Mouse (Mus musculus): Measurements from ENCODE around the gene Slc7a6os. TPM values are rescaled to one million over a fixed set of nuclear protein-coding genes. Genes with fewer than 3 reads are reported as not detected.

Slc7a6os gene
- polyA plus RNA-seq (2015; fragmentation: Nextera tagmentation; extraction: Ambion mirVana), result 35.2 and 36.2 TPM in 2 replicates

GRCm38 (mm10) chr8:106210821-106211345 lies at the start of gene Slc7a6os, which contains the start of gene Prmt7:
TSS of gene Slc7a6os (minus strand) at chr8:106210935.
TSS of gene Prmt7 (plus strand) at chr8:106210936.
- H3K9ac ChIP-seq, result peak within 1 kb of the TSS; percentile 80
- H3K27ac ChIP-seq, result peak within 1 kb of the TSS; percentile 92
- H3K4me1 ChIP-seq, result peaks cover 25% of the 10 kb centered on the region
- H3K27me3 ChIP-seq (replicated peaks), result no peaks in the 10 kb centered on the region
- H3K4me3 ChIP-seq, result peak within 1 kb of the TSS; percentile 60
- under 1% methylated on average over 52 of the region's 52 CpGs for WGBS
- H3K4me2 ChIP-seq, result peak within 1 kb of the TSS; percentile 80
- ATAC-seq (replicated peaks), result peak; percentile 99
- no peaks in the 10 kb centered on the region; the same call in 1 of the 2 replicates for H3K36me3 ChIP-seq (replicated peaks)
- no peaks in the 10 kb centered on the region for H3K9me3 ChIP-seq

- Histone ChIP-seq H3K4me3 (no peak overlapping the region), H3K36me3 (replicated peaks) (peaks cover 23% of the 10 kb centered on the region), H3K4me2 (no peak overlapping the region), H3K9me3 (no peaks in the 10 kb centered on the region), H3K27ac (no peak overlapping the region), H3K27me3 (replicated peaks) (no peaks in the 10 kb centered on the region), H3K9ac (no peak overlapping the region), H3K4me1 (peaks cover 2% of the 10 kb centered on the region; the same call in 1 of the 2 replicates)
- WGBS, result 92% methylated on average over 10 of the region's 10 CpGs
- no peak for ATAC-seq (replicated peaks)
Measured at GRCm38 (mm10) chr8:106259579-106260255, 49.0 kb upstream of the Slc7a6os start.

- no peak overlapping the region for H3K27ac ChIP-seq
- H3K27me3 ChIP-seq (replicated peaks), result no peaks in the 10 kb centered on the region
- no peak for ATAC-seq (replicated peaks)
- H3K9ac ChIP-seq, result no peak overlapping the region
- H3K4me3 ChIP-seq, result no peak overlapping the region
- no peak overlapping the region for H3K4me2 ChIP-seq
- H3K36me3 ChIP-seq (replicated peaks), result peaks cover 38% of the 10 kb centered on the region
- H3K4me1 ChIP-seq, result no peaks in the 10 kb centered on the region; the same call in 1 of the 2 replicates
- H3K9me3 ChIP-seq, result no peaks in the 10 kb centered on the region
- 12% methylated on average over 1 of the region's 1 CpGs for WGBS
Measured at GRCm38 (mm10) chr8:106258169-106258568, 47.4 kb upstream of the Slc7a6os start.

- Histone ChIP-seq H3K27me3 (replicated peaks) (no peaks in the 10 kb centered on the region), H3K4me3 (no peak overlapping the region), H3K9me3 (no peaks in the 10 kb centered on the region), H3K27ac (0 out of 2 replicates have a peak overlapping the region, but pooled peaks have one; percentile 27), H3K4me2 (no peak overlapping the region), H3K9ac (no peak overlapping the region), H3K4me1 (peaks cover 7% of the 10 kb centered on the region), H3K36me3 (replicated peaks) (peaks cover 44% of the 10 kb centered on the region)
- ATAC-seq (replicated peaks), result no peak
- 63% methylated on average over 4 of the region's 4 CpGs for WGBS
Measured at GRCm38 (mm10) chr8:106250186-106250585, 39.5 kb upstream of the Slc7a6os start.

- WGBS, result 92% methylated on average over 5 of the region's 5 CpGs
- peaks cover 29% of the 10 kb centered on the region for H3K36me3 ChIP-seq (replicated peaks)
- H3K4me1 ChIP-seq, result no peaks in the 10 kb centered on the region
- H3K27ac ChIP-seq, result no peak overlapping the region
- no peak for ATAC-seq (replicated peaks)
- H3K27me3 ChIP-seq (replicated peaks), result no peaks in the 10 kb centered on the region
- no peaks in the 10 kb centered on the region for H3K9me3 ChIP-seq
- H3K4me2 ChIP-seq, result no peak overlapping the region
- no peak overlapping the region for H3K9ac ChIP-seq
- no peak overlapping the region for H3K4me3 ChIP-seq
Measured at GRCm38 (mm10) chr8:106237106-106237505, 26.4 kb upstream of the Slc7a6os start.

- ATAC-seq (replicated peaks), result no peak
- H3K36me3 ChIP-seq (replicated peaks), result peaks cover 33% of the 10 kb centered on the region
- no peak overlapping the region for H3K4me3 ChIP-seq
- no peak overlapping the region for H3K4me2 ChIP-seq
- H3K9ac ChIP-seq, result no peak overlapping the region
- 91% methylated on average over 17 of the region's 17 CpGs for WGBS
- H3K4me1 ChIP-seq, result no peaks in the 10 kb centered on the region
- no peaks in the 10 kb centered on the region for H3K27me3 ChIP-seq (replicated peaks)
- H3K27ac ChIP-seq, result no peak overlapping the region
- no peaks in the 10 kb centered on the region for H3K9me3 ChIP-seq
Measured at GRCm38 (mm10) chr8:106234567-106235261, 24.0 kb upstream of the Slc7a6os start.

GRCm38 (mm10) chr8:106232751-106233150 lies 22.0 kb upstream of the Slc7a6os start:
- Histone ChIP-seq H3K4me3 (no peak overlapping the region), H3K27me3 (replicated peaks) (no peaks in the 10 kb centered on the region), H3K4me2 (no peak overlapping the region), H3K9me3 (no peaks in the 10 kb centered on the region), H3K4me1 (no peaks in the 10 kb centered on the region), H3K36me3 (replicated peaks) (peaks cover 37% of the 10 kb centered on the region), H3K9ac (no peak overlapping the region), H3K27ac (no peak overlapping the region)
- WGBS, result 82% methylated on average over 3 of the region's 3 CpGs
- ATAC-seq (replicated peaks), result no peak

- peaks cover 29% of the 10 kb centered on the region for H3K36me3 ChIP-seq (replicated peaks)
- no peaks in the 10 kb centered on the region for H3K4me1 ChIP-seq
- no peaks in the 10 kb centered on the region for H3K9me3 ChIP-seq
- H3K27me3 ChIP-seq (replicated peaks), result no peaks in the 10 kb centered on the region
- H3K4me3 ChIP-seq, result no peak overlapping the region
- H3K9ac ChIP-seq, result no peak overlapping the region
- H3K27ac ChIP-seq, result no peak overlapping the region
- 92% methylated on average over 7 of the region's 7 CpGs for WGBS
- H3K4me2 ChIP-seq, result no peak overlapping the region
- ATAC-seq (replicated peaks), result no peak
Measured at GRCm38 (mm10) chr8:106231536-106231935, 20.8 kb upstream of the Slc7a6os start.

- ATAC-seq (replicated peaks), result no peak
- H3K27ac ChIP-seq, result no peak overlapping the region
- H3K36me3 ChIP-seq (replicated peaks), result peaks cover 25% of the 10 kb centered on the region
Measured at GRCm38 (mm10) chr8:106226589-106226988, 15.9 kb upstream of the Slc7a6os start.

GRCm38 (mm10) chr8:106219620-106220019 lies 8.9 kb upstream of the Slc7a6os start:
- H3K4me3 ChIP-seq, result no peak overlapping the region
- peaks cover 24% of the 10 kb centered on the region for H3K36me3 ChIP-seq (replicated peaks)
- no peaks in the 10 kb centered on the region for H3K27me3 ChIP-seq (replicated peaks)
- WGBS, result 94% methylated on average over 3 of the region's 3 CpGs
- H3K4me1 ChIP-seq, result no peaks in the 10 kb centered on the region
- H3K27ac ChIP-seq, result no peak overlapping the region
- no peak overlapping the region for H3K4me2 ChIP-seq
- H3K9ac ChIP-seq, result no peak overlapping the region
- ATAC-seq (replicated peaks), result no peak
- no peaks in the 10 kb centered on the region for H3K9me3 ChIP-seq

More at GRCm38 (mm10) chr8:106226589-106226988, 15.9 kb upstream of the Slc7a6os start:
- no peak overlapping the region for H3K4me2 ChIP-seq
- no peak overlapping the region for H3K9ac ChIP-seq
- no peaks in the 10 kb centered on the region for H3K4me1 ChIP-seq
- H3K4me3 ChIP-seq, result no peak overlapping the region
- 39% methylated on average over 9 of the region's 9 CpGs for WGBS
- no peaks in the 10 kb centered on the region for H3K9me3 ChIP-seq
- no peaks in the 10 kb centered on the region for H3K27me3 ChIP-seq (replicated peaks)

- 94% methylated on average over 3 of the region's 3 CpGs for WGBS
- Histone ChIP-seq H3K9me3 (no peaks in the 10 kb centered on the region), H3K36me3 (replicated peaks) (peaks cover 8% of the 10 kb centered on the region)
Measured at GRCm38 (mm10) chr8:106213959-106214358, 3.2 kb upstream of the Slc7a6os start.

GRCm38 (mm10) chr8:106211421-106211820 lies 686 bp upstream of the Slc7a6os start:
- Histone ChIP-seq H3K9ac (peak overlapping the region; percentile 80), H3K27ac (peak overlapping the region; percentile 92), H3K4me3 (peak overlapping the region; percentile 60), H3K27me3 (replicated peaks) (no peaks in the 10 kb centered on the region), H3K4me1 (peaks cover 25% of the 10 kb centered on the region), H3K4me2 (peak overlapping the region; percentile 80), H3K36me3 (replicated peaks) (no peaks in the 10 kb centered on the region; the same call in 1 of the 2 replicates), H3K9me3 (no peaks in the 10 kb centered on the region)
- WGBS, result 5% methylated on average over 13 of the region's 13 CpGs
- no peak for ATAC-seq (replicated peaks)

More at GRCm38 (mm10) chr8:106213959-106214358, 3.2 kb upstream of the Slc7a6os start:
- H3K27me3 ChIP-seq (replicated peaks), result no peaks in the 10 kb centered on the region
- no peak overlapping the region for H3K4me2 ChIP-seq
- ATAC-seq (replicated peaks), result no peak
- H3K9ac ChIP-seq, result no peak overlapping the region
- no peak overlapping the region for H3K4me3 ChIP-seq
- no peak overlapping the region for H3K27ac ChIP-seq
- H3K4me1 ChIP-seq, result peaks cover 20% of the 10 kb centered on the region
